Mouse (Mus musculus): ENCODE data around the gene Tmod4. TPM values are rescaled to one million over a fixed set of nuclear protein-coding genes. Genes with fewer than 3 reads are reported as not detected.

Tmod4 gene
- polyA plus RNA-seq, 1 experiment from 2014 or later: 1.2 TPM

GRCm38 (mm10) chr3:95162345-95162628 is 38.0 kb downstream of the Tmod4 start:
- DNase-seq (peak; percentile 45), ATAC-seq (ENCODE audit: insufficient read depth) (no peak)
- Histone ChIP-seq H3K27me3 (ENCODE audit: insufficient read depth, low read length) (no peaks in the 10 kb centered on the region), H3K9ac (no peak overlapping the region), H3K36me3 (ENCODE audit: insufficient read depth) (peaks cover 11% of the 10 kb centered on the region; the same call in 1 of the 2 replicates), H3K27ac (ENCODE audit: low read depth) (no peak overlapping the region), H3K4me1 (ENCODE audit: insufficient read depth) (peaks cover 19% of the 10 kb centered on the region), H3K4me3 (ENCODE audit: low read depth, low read length) (peak overlapping the region; percentile 77; the same call in 1 of the 2 replicates), H3K4me2 (peak overlapping the region; percentile 93), H3K9me3 (ENCODE audit: low read depth, low read length) (no peaks in the 10 kb centered on the region)
- no peak for TF ChIP-seq CTCF (IDR thresholded peaks at IDR 0.05; ENCODE audit: low read depth)
- 31% methylated on average over 2 of the region's 2 CpGs for WGBS

- H3K4me3 ChIP-seq (ENCODE audit: low read depth, low read length): no peak overlapping the region
- H3K27ac ChIP-seq (ENCODE audit: low read depth): peak overlapping the region; percentile 18; the same call in 1 of the 2 replicates
- DNase-seq: peak; percentile 42
- no peaks in the 10 kb centered on the region for H3K9me3 ChIP-seq (ENCODE audit: low read depth, low read length)
- H3K4me1 ChIP-seq (ENCODE audit: insufficient read depth): peaks cover 19% of the 10 kb centered on the region
- TF ChIP-seq CTCF (IDR thresholded peaks at IDR 0.05; ENCODE audit: low read depth): no peak
- H3K36me3 ChIP-seq (ENCODE audit: insufficient read depth): peaks cover 11% of the 10 kb centered on the region; the same call in 1 of the 2 replicates
- H3K27me3 ChIP-seq (ENCODE audit: insufficient read depth, low read length): no peaks in the 10 kb centered on the region
- 47% methylated on average over 11 of the region's 11 CpGs for WGBS
- no peak overlapping the region; the same call in 1 of the 2 replicates for H3K9ac ChIP-seq
- H3K4me2 ChIP-seq: peak overlapping the region; percentile 39; the same call in 1 of the 2 replicates
- no peak for ATAC-seq (ENCODE audit: insufficient read depth)
These were observed 39.4 kb downstream of the Tmod4 start for GRCm38 (mm10) chr3:95163419-95164255.

GRCm38 (mm10) chr3:95164256-95164550 is 39.9 kb downstream of the Tmod4 start:
- Histone ChIP-seq H3K9ac (no peak overlapping the region), H3K4me3 (ENCODE audit: low read depth, low read length) (no peak overlapping the region), H3K4me1 (ENCODE audit: insufficient read depth) (peaks cover 19% of the 10 kb centered on the region), H3K27ac (ENCODE audit: low read depth) (no peak overlapping the region), H3K4me2 (no peak overlapping the region; the same call in 1 of the 2 replicates), H3K27me3 (ENCODE audit: insufficient read depth, low read length) (no peaks in the 10 kb centered on the region), H3K9me3 (ENCODE audit: low read depth, low read length) (no peaks in the 10 kb centered on the region), H3K36me3 (ENCODE audit: insufficient read depth) (peaks cover 15% of the 10 kb centered on the region; the same call in 1 of the 2 replicates)
- DNase-seq (no peak), ATAC-seq (ENCODE audit: insufficient read depth) (no peak)
- 80% methylated on average over 5 of the region's 5 CpGs for WGBS
- no peak for TF ChIP-seq CTCF (IDR thresholded peaks at IDR 0.05; ENCODE audit: low read depth)

- no peak overlapping the region for H3K9ac ChIP-seq
- no peaks in the 10 kb centered on the region for H3K9me3 ChIP-seq (ENCODE audit: low read depth, low read length)
- TF ChIP-seq CTCF (IDR thresholded peaks at IDR 0.05; ENCODE audit: low read depth): no peak
- DNase-seq: no peak
- no peaks in the 10 kb centered on the region; the same call in 1 of the 2 replicates for H3K27me3 ChIP-seq (ENCODE audit: insufficient read depth, low read length)
- WGBS: 80% methylated on average over 5 of the region's 5 CpGs
- no peak overlapping the region for H3K27ac ChIP-seq (ENCODE audit: low read depth)
- H3K4me1 ChIP-seq (ENCODE audit: insufficient read depth): peaks cover 15% of the 10 kb centered on the region
- no peak overlapping the region for H3K4me3 ChIP-seq (ENCODE audit: low read depth, low read length)
- peaks cover 22% of the 10 kb centered on the region; the same call in 1 of the 2 replicates for H3K36me3 ChIP-seq (ENCODE audit: insufficient read depth)
- H3K4me2 ChIP-seq: no peak overlapping the region
- no peak for ATAC-seq (ENCODE audit: insufficient read depth)
These were observed 40.6 kb downstream of the Tmod4 start for GRCm38 (mm10) chr3:95164840-95165239.

- H3K9me3 ChIP-seq (ENCODE audit: low read depth, low read length): no peaks in the 10 kb centered on the region
- H3K4me3 ChIP-seq (ENCODE audit: low read depth, low read length): no peak overlapping the region
- no peak overlapping the region for H3K27ac ChIP-seq (ENCODE audit: low read depth)
- no peak overlapping the region for H3K9ac ChIP-seq
- peaks cover 7% of the 10 kb centered on the region; the same call in 1 of the 2 replicates for H3K4me1 ChIP-seq (ENCODE audit: insufficient read depth)
- DNase-seq (no peak), ATAC-seq (ENCODE audit: insufficient read depth) (no peak)
- no peak for TF ChIP-seq CTCF (IDR thresholded peaks at IDR 0.05; ENCODE audit: low read depth)
- H3K4me2 ChIP-seq: no peak overlapping the region
- H3K27me3 ChIP-seq (ENCODE audit: insufficient read depth, low read length): peaks cover 27% of the 10 kb centered on the region
- peaks cover 43% of the 10 kb centered on the region; the same call in 1 of the 2 replicates for H3K36me3 ChIP-seq (ENCODE audit: insufficient read depth)
- 87% methylated on average over 10 of the region's 10 CpGs for WGBS
These were observed 45.7 kb downstream of the Tmod4 start for GRCm38 (mm10) chr3:95169996-95170395.

GRCm38 (mm10) chr3:95171105-95171504 is 46.8 kb downstream of the Tmod4 start:
- H3K4me1 ChIP-seq (ENCODE audit: insufficient read depth): peaks cover 7% of the 10 kb centered on the region; the same call in 1 of the 2 replicates
- peaks cover 27% of the 10 kb centered on the region for H3K27me3 ChIP-seq (ENCODE audit: insufficient read depth, low read length)
- H3K36me3 ChIP-seq (ENCODE audit: insufficient read depth): peaks cover 40% of the 10 kb centered on the region; the same call in 1 of the 2 replicates
- WGBS: 62% methylated on average over 6 of the region's 6 CpGs
- DNase-seq: no peak
- TF ChIP-seq CTCF (IDR thresholded peaks at IDR 0.05; ENCODE audit: low read depth): no peak
- no peaks in the 10 kb centered on the region for H3K9me3 ChIP-seq (ENCODE audit: low read depth, low read length)
- no peak overlapping the region for H3K4me3 ChIP-seq (ENCODE audit: low read depth, low read length)
- no peak overlapping the region for H3K27ac ChIP-seq (ENCODE audit: low read depth)
- no peak overlapping the region for H3K4me2 ChIP-seq
- ATAC-seq (ENCODE audit: insufficient read depth): no peak
- H3K9ac ChIP-seq: no peak overlapping the region

GRCm38 (mm10) chr3:95172526-95173255 is 48.4 kb downstream of the Tmod4 start:
- H3K27ac ChIP-seq (ENCODE audit: low read depth): no peak overlapping the region
- no peak for ATAC-seq (ENCODE audit: insufficient read depth)
- H3K4me1 ChIP-seq (ENCODE audit: insufficient read depth): peaks cover 7% of the 10 kb centered on the region; the same call in 1 of the 2 replicates
- H3K27me3 ChIP-seq (ENCODE audit: insufficient read depth, low read length): peaks cover 27% of the 10 kb centered on the region
- no peaks in the 10 kb centered on the region for H3K9me3 ChIP-seq (ENCODE audit: low read depth, low read length)
- H3K4me2 ChIP-seq: peak overlapping the region; percentile 65
- TF ChIP-seq CTCF (IDR thresholded peaks at IDR 0.05; ENCODE audit: low read depth): no peak
- peaks cover 35% of the 10 kb centered on the region; the same call in 1 of the 2 replicates for H3K36me3 ChIP-seq (ENCODE audit: insufficient read depth)
- peak overlapping the region; percentile 40; the same call in 1 of the 2 replicates for H3K9ac ChIP-seq
- H3K4me3 ChIP-seq (ENCODE audit: low read depth, low read length): peak overlapping the region; percentile 35
- WGBS: 23% methylated on average over 70 of the region's 84 CpGs
- peak; percentile 9 for DNase-seq

All from lung, embryonic 14.5 days (tissue).